Mouse (Mus musculus) embryonic facial prominence, embryonic 14.5 days (tissue): ENCODE results near the gene Akap13. TPM values are rescaled to one million over a fixed set of nuclear protein-coding genes. Genes with fewer than 3 reads are reported as not detected.

Experiments
- ATAC-seq: fragments of 200-750 bp; cut with Nextera tagmentation; 2 replicates; pipeline ENCODE4 v1.8.0; 2017; ENCODE audit warnings: low read depth, moderate number of reproducible peaks, moderate TSS enrichment
- DNase-seq: peaks from one replicate; pipeline ENCODE4 v3.0.0-alpha.2; 2015; ENCODE audit warnings: low spot score
- H3K27ac ChIP-seq: fragments of 300-500 bp; sonication (generic); replicated peaks from 2 replicates; pipeline ENCODE4 v1.5.1; 2014; ENCODE audit warnings: low read depth, mild to moderate bottlenecking, low read length, moderate library complexity
- H3K27me3 ChIP-seq: fragments of 300-500 bp; sonication (generic); replicated peaks from 2 replicates; pipeline ENCODE4 v1.6.1; 2014; ENCODE audit warnings: low read length; ENCODE audit not compliant: control insufficient read depth, insufficient read depth
- H3K36me3 ChIP-seq: fragments of 300-500 bp; sonication (generic); 2 replicates; pipeline ENCODE4 v1.6.1; 2014; ENCODE audit warnings: low read length, mixed read lengths; ENCODE audit not compliant: control insufficient read depth, insufficient read depth
- H3K4me1 ChIP-seq: fragments of 300-500 bp; sonication (generic); 2 replicates; pipeline ENCODE4 v1.6.1; 2014; ENCODE audit warnings: antibody characterized with exemption, low read length; ENCODE audit not compliant: control insufficient read depth, insufficient read depth
- H3K4me2 ChIP-seq: fragments of 300-500 bp; sonication (generic); 2 replicates; pipeline ENCODE4 v1.6.1; 2014; ENCODE audit warnings: low read depth, mild to moderate bottlenecking, low read length, moderate library complexity, mixed read lengths
- H3K4me3 ChIP-seq: fragments of 300-500 bp; sonication (generic); 2 replicates; pipeline ENCODE4 v1.5.1; 2014; ENCODE audit warnings: low read depth, mild to moderate bottlenecking, low read length
- H3K9ac ChIP-seq: fragments of 300-500 bp; sonication (generic); 2 replicates; pipeline ENCODE4 v1.6.1; 2014; ENCODE audit warnings: low read depth, mild to moderate bottlenecking, low read length, moderate library complexity, mixed read lengths
- H3K9me3 ChIP-seq: fragments of 300-500 bp; sonication (generic); 2 replicates; pipeline ENCODE4 v1.6.1; 2016; ENCODE audit warnings: low read length; ENCODE audit not compliant: control insufficient read depth
- WGBS: fragments of 180-500 bp; shearing (Covaris S2); extraction: QIAGEN DNeasy Blood & Tissue Kit; methylation state at CpG from one replicate; pipeline ENCODE4 v1.1.7; 2014; 5-methylcytosine and 5-hydroxymethylcytosine counted together
- polyA plus RNA-seq: library from polyadenylated mRNA; unstranded; fragments of >200 nt; fragmentation: Nextera tagmentation; extraction: Ambion mirVana; gene quantifications from 2 replicates; pipeline ENCODE4 v1.2.1, GENCODE M21; 2014

Akap13 gene
- polyA plus RNA-seq, 1 experiment from 2014 or later: 57.3 TPM

DNA sequence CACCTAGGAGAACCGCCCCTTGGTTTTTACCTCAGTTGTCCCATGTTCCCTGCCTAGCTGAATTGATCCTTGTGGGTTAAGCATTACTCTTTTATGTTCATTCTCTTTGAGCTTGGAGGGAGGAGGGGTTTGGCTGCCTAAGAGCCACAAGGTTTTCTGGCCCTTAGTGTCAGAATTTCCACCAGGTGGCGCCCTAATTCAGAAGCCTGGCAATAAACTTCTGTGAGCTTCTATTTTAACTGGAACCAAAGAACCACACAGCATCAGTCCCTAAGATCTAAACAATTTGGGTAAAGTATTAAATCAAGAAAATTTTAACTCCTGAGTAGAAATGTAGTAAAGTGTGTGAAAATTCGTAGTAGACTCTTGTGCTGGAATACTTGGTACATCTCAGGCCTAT is 184.2 kb downstream of the Akap13 start:
- peaks cover 29% of the 10 kb centered on the region for H3K4me1 ChIP-seq
- DNase-seq (peak; percentile 89), ATAC-seq (peak; percentile 9; the same call in 1 of the 2 replicates)
- WGBS: 21% methylated on average over 3 of the region's 3 CpGs
- H3K27me3 ChIP-seq: no peaks in the 10 kb centered on the region
- H3K9me3 ChIP-seq: no peaks in the 10 kb centered on the region
- H3K9ac ChIP-seq: no peak overlapping the region
- peak overlapping the region; percentile 94 for H3K27ac ChIP-seq
- no peak overlapping the region for H3K4me3 ChIP-seq
- H3K4me2 ChIP-seq: peak overlapping the region; percentile 35
- no peaks in the 10 kb centered on the region for H3K36me3 ChIP-seq

DNA sequence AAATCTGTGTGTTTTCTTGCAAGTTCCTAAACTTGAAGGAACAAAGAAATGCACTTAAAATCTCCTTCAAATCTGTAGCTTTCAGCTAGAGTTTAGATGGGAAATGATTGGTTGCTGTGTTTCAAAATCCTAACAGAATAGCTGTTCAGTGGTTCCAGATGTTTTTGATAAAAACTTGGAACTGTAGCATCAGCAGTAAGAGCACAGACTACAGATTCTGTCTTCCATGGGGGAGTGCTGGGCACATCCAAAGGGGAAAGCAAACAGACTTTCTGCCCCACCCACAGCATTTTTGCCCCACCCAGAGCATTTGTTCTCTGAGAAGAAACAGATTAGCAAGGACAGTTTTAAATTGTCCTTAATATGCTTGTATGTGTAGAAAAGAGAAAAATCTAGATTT is 184.7 kb downstream of the Akap13 start:
- peak; percentile 39; the same call in 1 of the 2 replicates for ATAC-seq

GRCm38 (mm10) chr7:75640671-75641070 is 185.3 kb downstream of the Akap13 start:
- Histone ChIP-seq H3K27ac (peak overlapping the region; percentile 94), H3K36me3 (no peaks in the 10 kb centered on the region), H3K4me2 (peak overlapping the region; percentile 35), H3K9me3 (no peaks in the 10 kb centered on the region), H3K4me3 (no peak overlapping the region), H3K4me1 (peaks cover 37% of the 10 kb centered on the region), H3K27me3 (no peaks in the 10 kb centered on the region), H3K9ac (0 out of 2 replicates have a peak overlapping the region, but pooled peaks have one; percentile 15)
- no peak for ATAC-seq
- WGBS: 18% methylated on average over 2 of the region's 2 CpGs
- peak; percentile 85 for DNase-seq

More for the DNA sequence above, 184.7 kb downstream of the Akap13 start:
- no peaks in the 10 kb centered on the region for H3K27me3 ChIP-seq
- H3K36me3 ChIP-seq: no peaks in the 10 kb centered on the region
- H3K4me3 ChIP-seq: no peak overlapping the region
- H3K4me2 ChIP-seq: peak overlapping the region; percentile 35
- DNase-seq: peak; percentile 92
- H3K9ac ChIP-seq: no peak overlapping the region
- no peaks in the 10 kb centered on the region for H3K9me3 ChIP-seq
- H3K27ac ChIP-seq: peak overlapping the region; percentile 94
- peaks cover 35% of the 10 kb centered on the region for H3K4me1 ChIP-seq

GRCm38 (mm10) chr7:75641415-75642177 is 186.3 kb downstream of the Akap13 start:
- DNase-seq (no peak), ATAC-seq (0 out of 2 replicates have a peak, but pooled peaks have one; percentile 4)
- no peaks in the 10 kb centered on the region for H3K9me3 ChIP-seq
- H3K9ac ChIP-seq: no peak overlapping the region
- H3K4me2 ChIP-seq: peak overlapping the region; percentile 47
- peak overlapping the region; percentile 94 for H3K27ac ChIP-seq
- 34% methylated on average over 9 of the region's 9 CpGs for WGBS
- H3K4me3 ChIP-seq: 0 out of 2 replicates have a peak overlapping the region, but pooled peaks have one; percentile 41
- H3K4me1 ChIP-seq: peaks cover 39% of the 10 kb centered on the region
- H3K36me3 ChIP-seq: no peaks in the 10 kb centered on the region
- no peaks in the 10 kb centered on the region for H3K27me3 ChIP-seq

DNA sequence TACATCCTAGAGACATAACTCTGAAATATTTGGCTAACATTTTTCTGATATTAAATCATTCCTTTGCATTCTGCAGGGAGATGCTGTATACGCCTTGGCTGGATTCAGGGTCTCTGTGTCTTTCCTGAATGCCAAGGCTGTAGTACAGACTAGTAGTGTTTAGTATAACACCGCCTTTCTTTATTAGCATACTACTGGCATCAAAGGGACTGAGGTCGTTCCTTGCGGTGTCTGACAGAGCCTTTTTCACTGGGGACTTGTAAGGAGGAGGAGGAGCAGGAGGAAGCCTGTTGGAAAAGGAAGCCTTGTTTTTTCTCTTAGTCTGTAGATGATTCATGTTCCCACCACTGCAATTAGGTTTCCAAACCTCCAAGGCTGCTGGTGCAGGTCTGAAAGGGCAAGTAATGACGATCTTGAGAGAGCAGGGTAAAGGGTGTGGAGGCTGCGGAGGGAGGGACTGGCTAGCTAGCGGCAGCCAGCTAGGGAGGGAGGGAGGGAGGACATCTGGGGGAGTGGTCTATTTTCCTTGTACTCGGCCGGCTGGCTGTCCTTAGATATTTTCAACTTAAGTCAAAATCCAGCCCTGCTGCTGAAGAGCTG is 186.9 kb downstream of the Akap13 start:
- WGBS: 4% methylated on average over 9 of the region's 9 CpGs
- Histone ChIP-seq H3K4me2 (peak overlapping the region; percentile 47), H3K9me3 (no peaks in the 10 kb centered on the region), H3K27ac (peak overlapping the region; percentile 94), H3K36me3 (no peaks in the 10 kb centered on the region), H3K4me3 (peak overlapping the region; percentile 41), H3K27me3 (no peaks in the 10 kb centered on the region), H3K9ac (peak overlapping the region; percentile 55), H3K4me1 (peaks cover 41% of the 10 kb centered on the region)
- ATAC-seq: peak; percentile 83
- peak; percentile 91 for DNase-seq

DNA sequence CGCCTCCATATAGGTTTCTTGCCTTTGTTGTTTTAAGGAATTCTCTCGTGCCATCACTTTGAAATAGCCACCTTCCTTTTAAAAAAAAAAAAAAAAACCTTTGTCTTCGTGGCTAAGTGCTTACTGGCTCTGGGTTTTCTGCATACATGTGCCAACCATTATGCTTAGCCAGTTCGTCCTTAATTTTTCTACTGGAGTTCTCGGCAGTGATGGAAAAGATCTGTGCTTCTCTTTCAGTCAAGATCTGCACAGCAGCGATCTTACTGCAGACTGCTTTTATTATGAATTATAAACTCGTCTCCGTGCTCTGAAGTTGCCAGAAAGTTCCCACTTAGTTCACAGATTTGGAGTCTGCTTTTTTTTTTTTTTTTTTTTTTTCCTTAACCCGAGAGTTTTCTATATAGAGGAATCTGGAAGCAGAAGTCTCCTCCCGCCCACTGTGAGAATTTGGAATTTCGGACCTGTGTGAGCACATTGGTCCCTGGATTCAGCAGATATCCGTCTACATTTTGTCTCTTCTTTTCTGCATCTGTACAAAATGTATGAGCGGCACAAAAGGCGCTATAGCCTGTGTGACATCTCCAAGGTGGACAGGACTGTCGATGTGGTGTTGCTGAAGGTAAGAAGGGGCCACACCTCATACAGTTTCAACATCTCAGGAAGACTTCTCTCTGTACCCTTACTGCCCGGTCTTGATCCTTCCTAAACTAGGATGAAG is 187.7 kb downstream of the Akap13 start:
- Histone ChIP-seq H3K27me3 (no peaks in the 10 kb centered on the region), H3K27ac (peak overlapping the region; percentile 94), H3K9ac (peak overlapping the region; percentile 55), H3K4me2 (peak overlapping the region; percentile 47), H3K9me3 (no peaks in the 10 kb centered on the region), H3K4me3 (peak overlapping the region; percentile 41), H3K36me3 (no peaks in the 10 kb centered on the region), H3K4me1 (peaks cover 41% of the 10 kb centered on the region)
- DNase-seq (no peak), ATAC-seq (no peak)
- 28% methylated on average over 16 of the region's 16 CpGs for WGBS

GRCm38 (mm10) chr7:75643986-75644385 is 188.7 kb downstream of the Akap13 start:
- Histone ChIP-seq H3K4me3 (peak overlapping the region; percentile 41), H3K4me2 (peak overlapping the region; percentile 47), H3K9ac (peak overlapping the region; percentile 55)

GRCm38 (mm10) chr7:75644585-75644984 is 189.3 kb downstream of the Akap13 start:
- ATAC-seq (no peak), DNase-seq (no peak)
- Histone ChIP-seq H3K4me1 (peaks cover 41% of the 10 kb centered on the region), H3K9me3 (no peaks in the 10 kb centered on the region), H3K4me2 (peak overlapping the region; percentile 47), H3K9ac (peak overlapping the region; percentile 10; the same call in 1 of the 2 replicates), H3K36me3 (no peaks in the 10 kb centered on the region), H3K27me3 (no peaks in the 10 kb centered on the region), H3K4me3 (peak overlapping the region; percentile 41), H3K27ac (peak overlapping the region; percentile 94; the same call in 1 of the 2 replicates)
- WGBS: 69% methylated on average over 2 of the region's 2 CpGs

More at GRCm38 (mm10) chr7:75643986-75644385, 188.7 kb downstream of the Akap13 start:
- ATAC-seq (no peak), DNase-seq (peak; percentile 73)
- Histone ChIP-seq H3K27me3 (no peaks in the 10 kb centered on the region), H3K27ac (peak overlapping the region; percentile 94), H3K4me1 (peaks cover 41% of the 10 kb centered on the region), H3K36me3 (no peaks in the 10 kb centered on the region), H3K9me3 (no peaks in the 10 kb centered on the region)
- 32% methylated on average over 4 of the region's 4 CpGs for WGBS
